Comparison of ENCODE assay signal across 35 mouse cellular contexts in genomic region chr16:24021722-24022121, GRCm38 (mm10). TPM values are rescaled to one million over a fixed set of nuclear protein-coding genes. Genes with fewer than 3 reads are reported as not detected.
DNase-seq lines count a peak whose midpoint lies in the region; TF ChIP-seq lines count a peak whose summit lies in the region.
"Had no signal": no experiment of that assay in that cellular context is flagged by ENCODE, and none has a peak within 500 bp of the region (broad histone marks: within the 10 kb centered on the region; RNA-seq: fewer than 3 reads in every experiment).

No protein-coding gene starts in this region.

- no peaks in the 10 kb centered on the region for H3K27me3 ChIP-seq in thymus, adult 2 months (ENCODE audit: control insufficient read depth, insufficient read depth, low read length)
- H3K27me3 ChIP-seq: embryonic facial prominence, embryonic 13.5 days; forebrain, embryonic 13.5 days; hindbrain, embryonic 13.5 days had no signal

- no peak overlapping the region for H3K4me3 ChIP-seq in thymus, adult 2 months (ENCODE audit: control insufficient read depth, insufficient read depth, low read length)
- H3K4me3 ChIP-seq: embryonic facial prominence, embryonic 10.5 days; embryonic facial prominence, embryonic 13.5 days; erythroblast, embryonic 14.5 days; forebrain, embryonic 10.5 days; forebrain, embryonic 13.5 days; hindbrain, embryonic 13.5 days had no signal

- H3K4me1 ChIP-seq in thymus, adult 2 months (replicated peaks; ENCODE audit: control insufficient read depth, insufficient read depth, low read length), result peaks cover 7% of the 10 kb centered on the region
- H3K4me1 ChIP-seq: embryonic facial prominence, embryonic 10.5 days; embryonic facial prominence, embryonic 13.5 days; hindbrain, embryonic 13.5 days had no signal

- TF ChIP-seq CTCF in thymus, adult 2 months (IDR thresholded peaks at IDR 0.05; ENCODE audit: borderline replicate concordance, control insufficient read depth, extremely low read depth, insufficient read depth, low read length, poor library complexity), result no peak

- no peaks in the 10 kb centered on the region for H3K36me3 ChIP-seq in thymus, adult 2 months (ENCODE audit: control insufficient read depth, insufficient read depth, low read length)
- H3K36me3 ChIP-seq: embryonic facial prominence, embryonic 10.5 days; embryonic facial prominence, embryonic 13.5 days; forebrain, embryonic 10.5 days; hindbrain, embryonic 13.5 days had no signal

- TF ChIP-seq POLR2A in thymus, adult 2 months (IDR thresholded peaks at IDR 0.05; ENCODE audit: control insufficient read depth, extremely low read depth, insufficient read depth, low read length, poor library complexity), result no peak

- DNase-seq in fat pad, adult 2 months (ENCODE audit: extremely low read depth, low read depth, low spot score), result peak; percentile 74
- peak; percentile 36 for DNase-seq in thymus, adult 2 months
- DNase-seq in thymus, postnatal 25 days, result peak; percentile 26
- DNase-seq in cerebellum, postnatal 14 days, result no peak
- DNase-seq in urinary bladder, postnatal 36 days (ENCODE audit: low spot score in 2 of 2), result no peak
- no peak for DNase-seq in layer of hippocampus, postnatal 25 days (ENCODE audit: extremely low spot score in 1 of 2, low spot score in 1 of 2)
- DNase-seq: adrenal gland, postnatal 10 days; adrenal gland, postnatal 36 days; cerebellum, adult 18-20 months; cerebellum, adult 9-11 months; cerebellum, postnatal 36 days; embryo, embryonic 11 days; gastrocnemius, postnatal 10 days; gastrocnemius, postnatal 36 days; heart, adult 11 months had no signal

- WGBS in thymus, adult 2 months, result 55% methylated on average over 1 of the region's 1 CpGs

- H3K27ac ChIP-seq in thymus, adult 2 months (ENCODE audit: control insufficient read depth, insufficient read depth, low read length), result no peak overlapping the region
- H3K27ac ChIP-seq: embryonic facial prominence, embryonic 10.5 days; embryonic facial prominence, embryonic 13.5 days; forebrain, embryonic 10.5 days; forebrain, embryonic 13.5 days; hindbrain, embryonic 13.5 days; hindbrain, postnatal 0 days had no signal

RNA-seq across cellular contexts. Expression of gene Bcl6, which starts 33.1 kb away (rescaled TPM):
- 103 and 116 TPM in 2 replicates for polyA plus RNA-seq in thymus, adult 2 months (2012; rRNA removed)
- total RNA-seq in layer of hippocampus, postnatal 25 days (2021), result 10 to 100 TPM; 50.2 to 53.1 TPM
- total RNA-seq: MEL had no signal

RNA-seq across cellular contexts. Expression of gene Gm37419, which starts 33.4 kb away (rescaled TPM):
- not detected in 2 replicates for polyA plus RNA-seq in thymus, adult 2 months (2012; rRNA removed)
- not detected for total RNA-seq in layer of hippocampus, postnatal 25 days (2021)
- total RNA-seq: adrenal gland, postnatal 10 days; adrenal gland, postnatal 36 days; gastrocnemius, adult 18-20 months; gastrocnemius, postnatal 10 days; gastrocnemius, postnatal 36 days; heart, adult 8-10 months; heart, postnatal 25 days; hematopoietic stem cell, adult 5-6 weeks; hindbrain, postnatal 0 days; MEL had no signal
- polyA plus RNA-seq: C2C12; CD4-positive, CD25-positive, alpha-beta regulatory T cell, adult 4 months; cortical plate, adult 2 months; embryonic facial prominence, embryonic 10.5 days; embryonic facial prominence, embryonic 13.5 days; erythroblast, embryonic 14.5 days; forebrain, embryonic 10.5 days; forebrain, embryonic 13.5 days; forebrain, embryonic 16.5 days; heart, embryonic 11.5 days; heart, embryonic 14.5 days; heart, postnatal 0 days; hindbrain, embryonic 13.5 days; hindbrain, postnatal 0 days; inflammation-experienced regulatory T-cells, adult 6 months had no signal

Comparison
In these comparisons a context has a peak if more than half of its experiments do, and no peak if none do; other contexts are left out.
1. DNase-seq: peak in fat pad, adult 2 months (single experiment), thymus, adult 2 months (single experiment) and thymus, postnatal 25 days (single experiment); none in cerebellum, postnatal 14 days (0 of 2), urinary bladder, postnatal 36 days (0 of 2) and layer of hippocampus, postnatal 25 days (0 of 2).